Mouse (Mus musculus) kidney, postnatal 25 days (tissue): ENCODE data around the gene Ugt2b38.
"Not testable (repeated sequence)": the region's sequence is repeated elsewhere in the genome, so short reads cannot be mapped to it uniquely, and the experiment has no call there.

Experiments used
- DNase-seq, 2 experiments: peaks; one replicate each; pipeline ENCODE4 v3.0.0; 2021; ENCODE audit warnings: mixed read lengths in 2 of 2

Ugt2b38 gene

DNA sequence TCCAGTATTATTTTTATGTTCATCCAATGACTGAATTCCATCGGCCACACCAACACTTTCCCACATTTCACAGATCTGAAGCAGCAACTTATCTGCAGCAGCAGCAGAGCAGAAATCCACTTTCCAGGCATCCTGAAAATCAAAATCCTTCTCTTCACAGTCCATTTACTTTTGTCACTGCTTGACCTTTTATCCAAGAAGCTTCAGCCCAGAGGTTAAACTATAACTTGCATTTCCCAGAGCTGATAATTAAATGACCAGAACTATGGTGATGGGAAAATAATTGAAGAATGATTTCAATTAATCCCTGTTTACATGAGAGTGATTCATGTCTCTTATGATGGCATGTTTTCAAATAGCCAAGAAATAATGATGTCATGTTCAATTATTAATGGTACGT is at the start of gene Ugt2b38:
Gene Ugt2b38 (minus strand): TSS at position 163 of the 400 bp plus-strand sequence.
- DNase-seq = not testable (repeated sequence)

DNA sequence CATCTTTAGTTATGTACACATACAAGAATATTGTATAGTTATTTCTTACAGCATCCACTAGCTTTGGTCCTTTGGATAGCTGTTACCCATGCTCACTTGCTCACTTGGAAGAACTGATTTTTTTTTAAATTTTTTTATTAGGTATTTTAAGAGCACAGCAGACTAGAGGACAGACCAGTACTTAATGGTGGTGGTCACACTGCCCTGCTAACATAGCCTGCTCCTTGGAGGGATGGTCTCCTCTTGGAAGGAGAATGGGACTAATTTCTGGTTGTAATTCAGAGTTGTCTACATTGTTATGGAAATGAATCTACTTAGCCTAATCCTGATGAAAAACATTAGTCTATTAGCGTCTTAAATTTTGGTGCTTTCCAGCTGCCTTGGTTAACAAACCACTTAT is 34.8 kb upstream of the Ugt2b38 start:
- DNase-seq = no peak

DNA sequence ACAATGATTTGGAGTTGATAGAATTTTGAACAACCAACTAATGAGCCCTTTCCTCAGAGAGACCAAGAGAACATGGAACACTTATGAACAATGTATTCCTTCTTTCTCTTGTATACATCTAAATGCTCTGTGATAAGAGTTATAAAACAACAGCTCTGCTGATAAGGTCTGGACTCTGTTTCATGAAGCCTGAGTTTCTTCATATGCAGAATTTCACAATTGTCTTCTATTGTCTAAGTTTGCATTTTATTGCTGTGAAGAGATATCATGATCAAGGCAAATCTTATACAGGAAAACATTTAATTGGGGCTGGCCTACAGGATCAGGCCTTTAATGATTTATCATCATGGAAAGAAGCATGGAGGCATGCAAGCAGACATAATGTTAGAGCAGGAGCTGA is 33.7 kb upstream of the Ugt2b38 start:
- no peak for DNase-seq

DNA sequence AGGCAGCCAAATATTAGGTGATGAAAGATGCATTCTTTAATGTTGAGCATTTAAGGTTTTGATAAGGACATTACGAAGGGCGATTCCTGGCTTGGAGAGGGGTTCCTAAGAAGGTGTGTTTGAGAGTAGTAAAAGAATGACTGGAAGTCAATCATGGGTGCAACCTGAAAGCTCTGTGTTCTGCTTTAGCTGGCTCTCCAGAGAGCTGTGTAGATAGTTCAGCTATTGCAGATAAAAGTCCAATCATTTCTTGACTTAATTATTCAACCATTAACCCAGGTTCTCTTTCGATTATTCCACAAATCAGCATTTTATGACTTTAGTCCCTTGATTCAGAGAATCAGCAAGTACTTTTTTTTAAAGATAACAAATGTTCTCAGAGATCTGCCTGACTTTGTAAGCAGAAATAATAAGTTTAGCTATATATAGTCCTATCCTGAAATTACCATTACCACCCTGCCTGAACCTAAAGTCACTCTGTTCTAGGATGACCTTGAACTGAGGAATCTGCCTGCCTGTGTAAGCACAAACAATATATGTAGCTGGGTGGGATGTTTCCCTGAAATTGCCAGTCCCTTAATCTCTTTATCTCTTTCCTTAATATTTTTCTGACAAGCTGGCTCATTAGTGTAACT is 32.3 kb upstream of the Ugt2b38 start:
- DNase-seq = peak; percentile 12 to 40

DNA sequence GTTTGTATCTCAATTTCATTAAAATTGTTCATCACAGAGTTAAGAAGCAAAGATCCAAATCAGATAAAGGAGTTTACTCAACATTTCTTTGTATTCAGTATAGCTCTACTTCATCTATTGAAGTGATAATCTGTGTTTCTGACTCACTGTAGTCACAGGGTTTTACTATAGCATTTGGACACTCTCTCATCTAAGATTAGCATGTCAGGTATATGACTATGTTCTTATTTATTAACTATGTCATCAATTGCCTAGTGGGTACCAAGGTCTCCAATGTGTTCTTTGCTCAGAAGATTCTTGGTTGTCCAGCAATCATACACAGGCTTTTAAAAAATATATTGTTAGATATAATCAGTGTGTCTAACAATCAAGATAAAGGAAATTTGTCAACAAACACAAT is 31.5 kb upstream of the Ugt2b38 start:
- DNase-seq = no peak

DNA sequence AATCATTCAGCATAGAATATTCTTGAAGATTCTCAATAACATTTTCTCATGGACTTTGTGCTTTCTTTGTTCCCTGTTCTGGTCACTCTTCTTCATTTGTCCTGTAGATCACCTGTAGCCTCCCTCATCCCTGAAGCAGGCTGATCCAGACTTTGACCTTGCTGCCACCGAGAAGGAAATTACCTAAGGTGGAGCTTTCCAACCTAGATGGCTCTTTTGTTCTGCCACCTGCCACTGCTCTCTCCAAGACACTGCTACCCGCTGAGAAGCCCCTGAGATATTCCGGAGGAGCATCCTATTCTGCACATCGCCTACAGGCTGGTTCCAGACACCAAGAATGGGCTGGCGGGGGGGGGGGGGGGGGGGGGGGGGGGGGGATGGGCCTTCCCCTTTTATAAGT is 28.5 kb upstream of the Ugt2b38 start:
- not testable (repeated sequence) for DNase-seq

DNA sequence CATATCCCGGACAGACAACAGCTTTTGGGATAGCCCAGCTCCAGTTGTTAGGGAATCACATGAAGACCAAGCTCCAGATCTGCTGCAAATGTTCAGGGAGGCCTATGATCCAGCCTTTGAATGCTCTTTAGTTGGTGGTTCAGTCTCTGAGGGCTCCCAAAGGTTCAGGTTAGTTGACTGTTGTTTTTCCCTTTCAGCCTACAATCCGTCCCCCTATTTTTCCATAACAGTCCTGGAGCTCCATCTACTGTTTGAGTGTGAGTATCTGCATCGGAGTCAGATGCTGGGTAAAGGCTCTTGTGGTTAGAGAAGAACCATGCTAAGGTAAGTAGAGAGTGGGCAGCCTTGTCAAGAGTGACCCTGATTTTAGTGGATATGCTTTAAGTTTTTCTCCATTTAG is 12.3 kb upstream of the Ugt2b38 start:
- DNase-seq = peak; percentile 8 to 26

DNA sequence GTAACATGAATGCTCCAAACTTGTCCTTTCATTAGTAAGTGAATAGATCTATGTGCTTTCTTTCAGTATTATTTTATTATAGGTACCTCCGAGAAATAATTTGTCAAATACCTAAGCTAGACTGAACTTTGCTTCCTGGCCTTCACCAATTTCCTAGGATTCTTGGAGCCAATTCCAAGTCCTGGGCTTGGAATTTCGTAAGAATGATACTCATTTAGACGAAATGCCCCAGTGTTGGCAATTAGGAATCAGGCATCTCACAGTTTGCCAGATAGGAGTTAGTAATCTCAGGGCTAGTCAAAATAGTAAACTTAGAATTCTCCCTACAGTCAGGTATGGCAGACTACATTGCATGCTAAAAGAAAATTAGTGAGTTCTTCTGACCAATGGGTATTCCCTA is 1.7 kb upstream of the Ugt2b38 start:
- DNase-seq = no peak

DNA sequence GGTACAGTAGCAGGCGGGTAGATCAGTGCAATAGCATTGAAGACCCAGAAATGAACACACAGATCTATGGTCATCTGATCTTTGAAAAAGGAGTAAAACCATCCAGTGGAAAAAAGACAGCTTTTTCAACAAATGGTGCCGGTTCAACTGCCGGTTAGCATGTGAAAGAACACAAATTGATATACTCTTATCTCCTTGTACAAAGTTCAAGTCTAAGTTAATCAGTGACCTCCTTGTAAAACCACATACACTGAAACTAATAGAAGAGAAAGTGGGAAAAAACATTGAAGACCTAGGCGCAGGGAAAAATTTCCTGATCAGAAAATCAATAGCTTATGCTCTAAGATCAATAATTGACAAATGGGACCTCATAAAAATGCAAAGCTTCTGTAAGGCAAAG is 27.0 kb downstream of the Ugt2b38 start:
- DNase-seq = no peak

DNA sequence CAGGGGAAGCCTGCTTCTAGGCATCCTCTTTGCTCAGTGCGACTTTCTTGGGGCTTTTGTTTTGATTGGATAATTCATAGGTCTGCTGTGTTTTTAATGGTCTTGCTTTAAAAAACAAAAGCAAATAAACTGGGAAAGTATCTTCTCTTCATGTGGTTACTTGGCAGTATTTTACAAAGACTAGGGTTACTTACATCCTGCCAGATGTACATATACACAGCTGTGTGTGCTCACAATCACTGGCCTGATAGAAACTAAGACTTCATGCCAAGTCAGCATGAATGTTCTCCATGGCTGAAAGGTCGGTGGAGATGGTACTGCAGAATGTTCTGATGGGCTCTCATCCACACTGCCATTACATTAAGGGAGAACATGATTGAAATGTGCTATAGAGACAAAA is 33.2 kb downstream of the Ugt2b38 start:
- no peak for DNase-seq

DNA sequence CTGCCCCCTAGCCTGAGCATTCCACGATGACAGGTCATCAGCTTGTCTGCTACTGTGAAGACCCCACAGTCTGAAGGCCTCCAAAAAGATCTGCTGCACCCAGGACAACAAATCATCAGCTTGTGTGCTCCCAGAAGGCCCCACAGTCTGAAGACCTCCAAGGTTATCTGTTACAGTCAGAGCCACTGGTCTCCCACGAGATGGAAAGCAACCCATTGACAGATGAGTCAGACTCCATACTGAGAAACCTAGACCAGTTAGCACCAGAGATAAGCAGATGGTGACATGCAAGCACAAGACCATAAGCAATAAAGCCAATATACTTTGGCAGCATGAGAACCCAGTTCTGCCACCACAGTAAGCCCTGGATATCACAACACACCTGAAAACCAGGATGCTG is 43.8 kb downstream of the Ugt2b38 start:
- no peak for DNase-seq

DNA sequence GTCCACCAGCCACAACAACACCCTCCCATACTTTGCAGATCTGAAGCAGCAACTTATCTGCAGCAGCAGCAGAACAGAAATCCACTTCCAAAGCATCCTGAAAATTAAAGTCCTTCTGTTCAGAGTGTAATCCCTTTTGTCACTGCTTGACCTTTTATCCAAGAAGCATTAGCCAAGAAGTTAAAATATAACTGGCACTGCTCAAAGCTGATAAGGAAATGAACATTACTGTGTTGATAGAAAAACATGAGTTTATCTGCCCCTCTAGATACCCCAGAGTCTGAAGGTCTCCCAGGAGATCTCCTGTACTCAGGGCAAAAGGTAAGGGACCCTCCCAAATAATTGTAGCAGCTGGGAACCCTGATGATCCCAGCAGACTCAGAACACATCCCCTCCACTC is 44.2 kb downstream of the Ugt2b38 start:
- DNase-seq = no peak

DNA sequence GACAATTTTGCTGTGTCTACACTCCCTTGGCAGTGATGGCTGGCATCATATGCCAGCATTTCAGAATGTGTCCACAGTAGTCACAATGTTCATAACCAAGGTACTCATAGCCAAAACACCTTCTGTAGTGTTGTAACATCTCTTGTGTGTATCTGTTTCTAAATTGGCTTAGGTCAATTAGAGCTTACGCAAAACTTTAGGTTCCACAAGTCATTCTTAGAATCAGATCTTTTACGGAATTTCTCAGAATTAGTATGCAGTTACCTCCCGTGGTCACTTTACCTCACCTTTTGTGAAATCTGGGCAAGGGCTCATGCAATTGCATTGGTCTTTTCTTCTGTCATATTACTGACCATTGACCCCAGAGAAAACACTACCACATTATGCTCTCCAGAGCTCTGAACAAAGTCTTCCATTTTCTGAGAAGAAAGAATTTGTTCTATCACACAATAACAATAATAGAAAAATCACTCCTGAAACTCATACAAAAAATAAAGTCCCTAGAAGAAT is 48.1 kb downstream of the Ugt2b38 start:
- DNase-seq = no peak

DNA sequence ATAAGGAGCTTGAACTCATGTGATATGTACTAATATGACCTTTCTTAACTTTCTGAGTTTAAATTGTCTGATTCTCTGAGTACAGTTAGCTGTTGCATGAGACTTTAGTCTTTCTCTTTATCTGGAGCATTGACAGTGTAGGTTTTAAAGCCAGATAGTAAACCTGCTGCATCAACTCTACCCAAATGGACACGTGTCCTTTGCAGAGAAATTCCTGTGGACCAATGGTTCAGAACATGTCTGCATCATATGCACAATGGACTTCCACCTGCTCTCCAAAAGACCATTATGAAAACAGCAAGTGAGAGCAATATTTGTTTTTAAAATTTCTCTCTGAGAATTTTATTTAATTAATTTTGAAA is 50.5 kb downstream of the Ugt2b38 start:
- no peak for DNase-seq

DNA sequence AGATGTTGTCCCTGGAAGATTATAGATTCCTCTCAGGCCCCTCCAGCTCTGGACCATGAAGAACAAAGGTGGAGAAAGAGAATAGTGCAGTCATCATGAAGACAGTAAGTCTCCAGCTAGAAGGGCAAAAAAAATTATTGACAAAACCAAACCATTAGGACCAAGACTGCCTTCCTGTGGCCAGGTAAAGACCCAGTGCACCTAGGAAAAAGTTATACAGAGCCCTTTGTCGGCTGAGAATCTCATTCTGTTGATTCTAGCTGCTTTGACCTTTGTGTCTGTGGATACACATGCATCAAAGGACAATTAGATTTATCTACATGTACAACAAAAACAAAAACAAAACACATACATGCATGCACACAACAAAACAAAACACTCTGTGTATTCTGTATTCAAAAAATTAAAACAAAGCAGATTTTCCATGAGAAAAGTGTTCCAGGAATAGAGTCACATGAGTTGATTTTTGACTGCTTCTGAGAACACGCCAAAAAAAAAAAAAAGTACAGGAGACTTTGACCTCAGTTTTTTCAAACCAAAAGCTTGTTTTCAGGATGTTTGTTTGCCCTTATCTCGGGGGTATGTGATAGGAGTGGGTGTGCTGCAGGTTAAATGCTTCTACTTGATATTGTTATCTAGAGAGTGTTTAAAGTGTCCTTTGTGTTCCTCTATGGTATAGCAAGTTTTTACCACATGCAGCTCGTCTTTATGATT is 51.1 kb downstream of the Ugt2b38 start:
- DNase-seq = not testable (repeated sequence)
